Mouse (Mus musculus) macrophage (primary cell): ENCODE data around the gene 1110051M20Rik. TPM values are rescaled to one million over a fixed set of nuclear protein-coding genes. Genes with fewer than 3 reads are reported as not detected.

Experiments
- H3K27ac ChIP-seq: fragments of 350-480 bp; formaldehyde crosslinking; 2 replicates; pipeline ENCODE4 v1.9.0; 2021
- H3K36me3 ChIP-seq: fragments of 350-480 bp; formaldehyde crosslinking; 2 replicates; pipeline ENCODE4 v1.9.0; 2021; ENCODE audit errors: inconsistent target
- H3K4me3 ChIP-seq: fragments of 350-480 bp; formaldehyde crosslinking; 2 replicates; pipeline ENCODE4 v1.9.0; 2021; ENCODE audit errors: inconsistent target
- H3K79me2 ChIP-seq: fragments of 350-480 bp; formaldehyde crosslinking; 2 replicates; pipeline ENCODE4 v1.9.0; 2021; ENCODE audit errors: inconsistent target
- WGBS: methylation state at CpG from one replicate; pipeline ENCODE4 v1.1.7; 2026; ENCODE audit warnings: inconsistent platforms; ENCODE audit not compliant: missing documents; 5-methylcytosine and 5-hydroxymethylcytosine counted together
- polyA plus RNA-seq: library from polyadenylated mRNA; stranded (reverse); fragments of 250-400 nt; gene quantifications from 3 replicates; pipeline ENCODE4 v1.2.4, GENCODE M21; 2018; ENCODE audit warnings: inconsistent platforms

The 1110051M20Rik gene
- polyA plus RNA-seq, 1 experiment from 2014 or later, result 5.0 TPM

DNA sequence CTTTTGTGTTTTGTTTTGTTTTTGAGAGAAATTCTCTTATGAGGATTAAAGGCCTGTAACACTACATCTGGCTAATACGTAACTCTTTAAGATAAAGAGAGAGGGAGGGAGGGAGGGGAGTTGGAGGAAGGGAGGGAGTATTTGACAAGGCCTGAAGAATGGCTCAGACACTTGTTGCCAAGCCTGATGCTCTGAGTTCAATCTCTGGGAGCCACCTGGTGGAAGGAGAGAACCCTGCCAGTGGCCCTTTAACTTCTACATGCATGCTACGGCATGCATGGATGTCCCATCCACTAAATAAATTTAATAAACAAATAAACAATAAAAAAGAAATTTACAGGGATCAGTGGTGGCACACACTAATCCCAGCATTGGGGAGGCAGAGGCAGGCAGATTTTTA, 142.7 kb downstream of the 1110051M20Rik start:
- Histone ChIP-seq H3K79me2 (no peaks in the 10 kb centered on the region), H3K36me3 (no peaks in the 10 kb centered on the region), H3K4me3 (no peak overlapping the region), H3K27ac (no peak overlapping the region)
- 94% methylated on average over 2 of the region's 2 CpGs for WGBS

- no peaks in the 10 kb centered on the region for H3K79me2 ChIP-seq
- 100% methylated on average over 2 of the region's 2 CpGs for WGBS
- H3K4me3 ChIP-seq, result no peak overlapping the region
- no peaks in the 10 kb centered on the region for H3K36me3 ChIP-seq
- no peak overlapping the region for H3K27ac ChIP-seq
Observed at GRCm38 (mm10) chr2:91300784-91301183, 143.7 kb downstream of the 1110051M20Rik start.

DNA sequence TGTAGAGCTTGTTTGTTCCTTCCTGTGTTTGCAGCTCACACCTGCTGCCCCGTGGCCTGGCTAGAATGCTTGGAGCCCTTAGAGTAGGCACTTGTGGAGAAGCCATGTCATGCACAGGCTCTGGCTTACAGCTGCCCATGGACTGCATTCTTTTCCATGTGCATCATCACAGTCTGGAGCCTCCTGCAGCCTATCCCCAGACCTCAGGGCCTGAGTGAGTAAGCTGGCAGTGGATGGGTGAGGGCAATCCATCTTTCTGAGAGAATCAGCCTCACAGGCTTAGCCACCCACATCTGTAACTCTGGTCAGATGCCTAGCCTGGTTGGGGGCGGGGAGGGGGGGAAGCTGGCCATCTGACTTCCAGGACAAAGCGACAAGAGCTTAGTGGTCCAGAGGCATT, 145.3 kb downstream of the 1110051M20Rik start:
- no peaks in the 10 kb centered on the region for H3K79me2 ChIP-seq
- H3K4me3 ChIP-seq, result no peak overlapping the region
- H3K27ac ChIP-seq, result no peak overlapping the region
- H3K36me3 ChIP-seq, result no peaks in the 10 kb centered on the region
- WGBS, result 85% methylated on average over 3 of the region's 3 CpGs

DNA sequence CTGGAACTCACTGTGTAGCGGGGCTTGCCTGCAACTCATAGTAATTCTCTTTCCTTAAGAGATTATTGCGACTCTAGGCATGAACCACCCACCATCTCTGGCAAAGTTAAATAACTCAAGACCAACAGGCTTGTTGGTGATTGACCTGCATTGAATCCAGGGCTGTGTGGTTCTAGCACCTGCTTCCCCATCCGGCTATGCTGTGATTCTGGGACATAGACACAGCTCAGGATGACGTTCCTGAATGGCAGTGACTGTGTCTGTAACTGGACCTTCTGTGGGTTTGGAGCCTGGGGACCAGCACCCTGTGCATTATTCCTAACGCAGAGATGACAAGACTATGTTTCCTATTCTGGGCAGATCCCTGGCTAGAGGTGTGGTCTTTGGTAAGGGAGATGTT, 148.6 kb downstream of the 1110051M20Rik start:
- Histone ChIP-seq H3K27ac (no peak overlapping the region), H3K79me2 (no peaks in the 10 kb centered on the region), H3K4me3 (no peak overlapping the region), H3K36me3 (no peaks in the 10 kb centered on the region)
- 95% methylated on average over 5 of the region's 5 CpGs for WGBS

- Histone ChIP-seq H3K36me3 (no peaks in the 10 kb centered on the region), H3K79me2 (no peaks in the 10 kb centered on the region), H3K27ac (no peak overlapping the region), H3K4me3 (no peak overlapping the region)
- 100% methylated on average over 3 of the region's 3 CpGs for WGBS
Observed at GRCm38 (mm10) chr2:91294226-91294625, 150.3 kb downstream of the 1110051M20Rik start.

GRCm38 (mm10) chr2:91291197-91292007, 153.1 kb downstream of the 1110051M20Rik start:
- H3K4me3 ChIP-seq, result no peak overlapping the region
- no peak overlapping the region for H3K27ac ChIP-seq
- no peaks in the 10 kb centered on the region for H3K79me2 ChIP-seq
- WGBS, result 91% methylated on average over 12 of the region's 12 CpGs
- no peaks in the 10 kb centered on the region for H3K36me3 ChIP-seq

DNA sequence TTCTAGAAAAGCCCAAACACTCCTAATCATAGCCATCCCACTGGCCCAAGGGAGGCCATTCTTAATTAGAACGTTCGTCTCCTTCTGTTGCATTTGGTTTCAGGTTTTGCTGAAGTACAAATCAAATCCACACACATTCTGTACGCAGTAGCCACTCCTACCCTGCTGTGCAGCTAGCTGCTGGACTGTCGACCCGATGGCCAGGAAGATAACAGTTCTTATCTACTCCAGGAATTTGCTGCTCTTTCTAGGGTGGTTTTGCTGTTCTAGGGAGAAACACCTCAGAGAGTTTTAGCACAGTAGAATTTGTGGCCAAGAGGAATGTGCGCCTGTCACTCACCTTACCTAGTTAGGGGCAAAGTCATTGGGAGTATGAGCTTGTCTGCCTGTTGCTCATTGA, 156.9 kb downstream of the 1110051M20Rik start:
- whole genome bisulfite sequencing, result 91% methylated on average over 6 of the region's 6 CpGs
- no peak overlapping the region for H3K4me3 ChIP-seq
- H3K27ac ChIP-seq, result no peak overlapping the region
- H3K79me2 ChIP-seq, result no peaks in the 10 kb centered on the region
- no peaks in the 10 kb centered on the region for H3K36me3 ChIP-seq

GRCm38 (mm10) chr2:91285885-91286505, 158.5 kb downstream of the 1110051M20Rik start:
- Histone ChIP-seq H3K27ac (no peak overlapping the region), H3K36me3 (no peaks in the 10 kb centered on the region), H3K4me3 (no peak overlapping the region), H3K79me2 (no peaks in the 10 kb centered on the region)
- WGBS, result 23% methylated on average over 7 of the region's 7 CpGs

- H3K79me2 ChIP-seq, result no peaks in the 10 kb centered on the region
- no peak overlapping the region for H3K4me3 ChIP-seq
- 60% methylated on average over 13 of the region's 13 CpGs for WGBS
- H3K27ac ChIP-seq, result no peak overlapping the region
- no peaks in the 10 kb centered on the region for H3K36me3 ChIP-seq
Observed at GRCm38 (mm10) chr2:91284375-91285199, 159.9 kb downstream of the 1110051M20Rik start.

DNA sequence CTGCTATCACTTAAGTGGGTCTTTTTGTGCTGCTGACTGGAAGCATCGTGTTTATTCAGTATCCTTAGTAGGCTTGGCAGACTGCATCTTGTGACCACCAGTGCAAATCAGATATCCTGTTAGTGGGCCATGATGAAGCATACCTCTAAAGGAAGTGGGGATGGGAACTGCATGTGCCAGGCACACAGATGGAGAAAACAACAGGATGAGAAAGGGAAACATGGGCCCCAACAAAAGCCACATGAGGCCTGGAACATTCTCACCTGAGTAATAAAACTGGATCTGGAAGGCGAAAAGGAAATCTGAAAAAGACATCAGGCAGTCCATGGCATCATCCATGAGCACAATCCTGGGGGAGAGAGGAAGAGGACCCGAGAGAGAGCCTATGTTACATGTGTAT, 160.5 kb downstream of the 1110051M20Rik start:
- 72% methylated on average over 3 of the region's 3 CpGs for WGBS
- H3K27ac ChIP-seq, result no peak overlapping the region
- H3K79me2 ChIP-seq, result no peaks in the 10 kb centered on the region
- H3K36me3 ChIP-seq, result no peaks in the 10 kb centered on the region
- no peak overlapping the region for H3K4me3 ChIP-seq

GRCm38 (mm10) chr2:91281366-91281765, 163.1 kb downstream of the 1110051M20Rik start:
- 95% methylated on average over 5 of the region's 5 CpGs for WGBS

DNA sequence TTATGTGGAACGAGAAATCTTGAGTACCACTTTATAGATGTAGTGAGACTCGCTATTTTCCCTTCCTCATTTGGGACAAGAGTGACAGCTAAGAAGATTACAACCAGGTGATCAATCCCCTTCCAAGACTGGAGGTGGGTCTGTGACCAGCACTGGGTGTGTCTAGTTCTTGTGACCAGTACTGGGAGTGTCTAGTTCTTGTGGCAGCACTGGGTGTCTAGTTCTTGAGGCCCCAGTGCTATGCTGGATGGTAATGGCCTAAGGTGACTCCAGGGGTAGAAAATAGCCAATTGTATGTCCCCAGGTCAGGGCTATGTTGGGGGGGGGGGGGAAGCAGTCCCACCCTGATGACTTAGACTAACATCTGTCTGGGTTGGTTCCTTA, 165.1 kb downstream of the 1110051M20Rik start:
- peaks cover 30% of the 10 kb centered on the region for H3K36me3 ChIP-seq
- H3K27ac ChIP-seq, result no peak overlapping the region
- 70% methylated on average over 2 of the region's 2 CpGs for WGBS
- H3K79me2 ChIP-seq, result no peaks in the 10 kb centered on the region
- no peak overlapping the region for H3K4me3 ChIP-seq

More at GRCm38 (mm10) chr2:91281366-91281765, 163.1 kb downstream of the 1110051M20Rik start:
- Histone ChIP-seq H3K4me3 (no peak overlapping the region), H3K27ac (no peak overlapping the region), H3K36me3 (peaks cover 10% of the 10 kb centered on the region; the same call in 1 of the 2 replicates), H3K79me2 (no peaks in the 10 kb centered on the region)

DNA sequence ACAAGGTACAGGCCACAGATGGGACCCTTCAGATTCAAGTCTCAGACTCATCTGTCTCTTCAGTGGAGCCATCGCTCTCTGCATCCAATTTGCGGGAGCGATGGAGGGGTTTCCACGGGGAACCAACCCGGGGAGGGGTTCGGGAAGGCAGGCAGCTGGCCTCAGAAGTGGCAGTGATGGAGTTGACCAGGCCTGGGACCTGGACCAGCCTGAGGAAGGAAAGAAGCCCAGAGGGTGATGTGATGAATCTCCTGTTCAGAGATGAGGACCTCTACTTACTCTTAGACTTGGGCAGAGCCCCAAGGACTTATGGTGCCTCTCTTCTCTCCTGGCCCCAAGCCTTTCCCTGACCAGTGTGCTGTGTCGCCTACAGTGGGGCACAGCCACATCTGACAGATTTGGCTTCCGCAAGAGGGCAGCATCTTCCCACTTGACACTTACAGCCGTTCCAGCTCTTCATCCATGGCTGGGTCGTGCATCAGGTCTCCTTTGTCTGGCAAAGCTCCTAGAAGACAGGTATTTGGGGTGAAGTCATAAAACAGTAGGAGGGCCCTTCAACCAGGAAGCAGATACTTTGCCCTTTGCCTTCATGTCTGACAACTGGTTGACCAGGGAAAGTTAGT, 165.6 kb downstream of the 1110051M20Rik start:
- 78% methylated on average over 10 of the region's 10 CpGs for WGBS
- Histone ChIP-seq H3K4me3 (no peak overlapping the region), H3K36me3 (peaks cover 35% of the 10 kb centered on the region), H3K27ac (no peak overlapping the region), H3K79me2 (no peaks in the 10 kb centered on the region)

DNA sequence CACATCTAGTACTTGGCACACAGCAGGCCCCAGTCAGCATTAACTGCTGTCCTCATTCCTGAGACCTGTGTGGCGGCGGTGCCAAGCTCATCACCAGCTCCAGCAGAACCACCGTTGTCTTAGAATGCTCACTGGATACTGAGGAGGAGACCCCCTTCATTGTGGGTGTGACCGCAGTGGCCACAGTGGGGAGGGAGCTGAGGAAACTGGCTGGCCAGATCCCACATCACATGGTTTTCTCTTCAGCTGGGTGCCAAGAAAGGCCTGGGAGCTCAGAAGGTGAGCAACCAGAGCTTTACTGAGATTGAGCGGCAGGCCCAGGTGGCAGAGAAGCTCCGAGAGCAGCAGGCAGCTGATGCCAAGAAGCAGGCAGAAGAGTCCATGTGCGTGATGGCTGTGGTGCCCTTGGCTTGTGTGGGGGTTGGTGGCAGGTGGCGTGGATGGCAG, 174.8 kb downstream of the 1110051M20Rik start:
- Histone ChIP-seq H3K27ac (no peak overlapping the region), H3K79me2 (peaks cover 61% of the 10 kb centered on the region), H3K36me3 (peaks cover 74% of the 10 kb centered on the region), H3K4me3 (no peak overlapping the region)
- 90% methylated on average over 8 of the region's 8 CpGs for WGBS
